Mouse (Mus musculus) limb, embryonic 10.5 days (tissue): ENCODE measurements at regions not wholly inside any gene's neighbourhood (a gene's known extent, or its start where the extent isn't known, plus 50 kb on each side); places are given as distances from the start of the nearest gene placed in this dataset.

ENCODE experiments used
- DNase-seq: peaks from one replicate; pipeline ENCODE4 v3.0.0-alpha.2; 2017; ENCODE audit warnings: low spot score
- H3K27ac ChIP-seq: fragments of 300-500 bp; sonication (generic); 2 replicates; pipeline ENCODE4 v1.5.1; 2016; ENCODE audit warnings: mild to moderate bottlenecking
- H3K27me3 ChIP-seq: fragments of 300-500 bp; sonication (generic); 2 replicates; pipeline ENCODE4 v1.6.1; 2016; ENCODE audit warnings: low read depth, mild to moderate bottlenecking; ENCODE audit not compliant: poor library complexity, severe bottlenecking
- H3K36me3 ChIP-seq: fragments of 300-500 bp; sonication (generic); 2 replicates; pipeline ENCODE4 v1.6.1; 2016; ENCODE audit warnings: mild to moderate bottlenecking, moderate library complexity
- H3K4me1 ChIP-seq: fragments of 300-500 bp; sonication (generic); 2 replicates; pipeline ENCODE4 v1.6.1; 2016
- H3K4me3 ChIP-seq: fragments of 300-500 bp; sonication (generic); 2 replicates; pipeline ENCODE4 v1.5.1; 2016; ENCODE audit warnings: mild to moderate bottlenecking, moderate library complexity
- H3K9me3 ChIP-seq: fragments of 300-500 bp; sonication (generic); replicated peaks from 2 replicates; pipeline ENCODE4 v1.6.1; 2016; ENCODE audit warnings: mild to moderate bottlenecking
- WGBS: fragments of 180-500 bp; shearing (Covaris S2); methylation state at CpG from one replicate; pipeline ENCODE4 v1.1.7; 2016; 5-methylcytosine and 5-hydroxymethylcytosine counted together

DNA sequence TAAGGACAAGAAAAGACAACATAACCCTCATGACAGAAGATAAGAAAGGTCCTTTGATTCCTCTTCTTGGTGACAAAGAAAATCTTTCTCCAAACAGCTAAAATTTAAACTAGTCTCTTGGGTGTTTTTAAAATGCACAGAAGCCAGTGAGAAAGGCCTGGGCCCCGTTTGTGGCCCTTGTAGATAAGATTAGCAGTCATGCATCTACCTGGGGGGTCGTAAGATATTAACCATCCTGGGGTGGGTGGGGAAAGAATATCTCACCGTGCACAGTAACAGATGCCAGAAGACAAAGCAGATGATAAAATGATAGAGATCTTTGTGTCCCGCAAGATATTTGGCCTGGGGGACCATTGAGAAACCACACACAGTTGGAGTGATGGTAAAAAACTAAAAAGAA, 51.5 kb upstream of the Atp2b1 start:
- H3K4me1 ChIP-seq, result no peaks in the 10 kb centered on the region
- no peaks in the 10 kb centered on the region for H3K9me3 ChIP-seq
- WGBS, result 78% methylated on average over 4 of the region's 4 CpGs
- H3K4me3 ChIP-seq, result no peak overlapping the region
- no peak for DNase-seq
- H3K27me3 ChIP-seq, result no peaks in the 10 kb centered on the region
- H3K27ac ChIP-seq, result no peak overlapping the region
- H3K36me3 ChIP-seq, result no peaks in the 10 kb centered on the region

GRCm38 (mm10) chr10:98864384-98864783, 49.8 kb upstream of the Atp2b1 start:
- WGBS, result 85% methylated on average over 5 of the region's 5 CpGs

More at GRCm38 (mm10) chr10:98864384-98864783, 49.8 kb upstream of the Atp2b1 start:
- no peaks in the 10 kb centered on the region for H3K36me3 ChIP-seq
- H3K4me1 ChIP-seq, result no peaks in the 10 kb centered on the region
- no peaks in the 10 kb centered on the region for H3K27me3 ChIP-seq
- no peak overlapping the region for H3K27ac ChIP-seq
- no peak for DNase-seq
- no peak overlapping the region for H3K4me3 ChIP-seq
- H3K9me3 ChIP-seq, result no peaks in the 10 kb centered on the region
